Mouse (Mus musculus) right cerebral cortex, postnatal 14 days (tissue): ENCODE measurements around the gene Ccp110.

ENCODE experiments used
- DNase-seq: peaks from one replicate; pipeline ENCODE4 v3.0.0; 2022

Gene Ccp110

DNA sequence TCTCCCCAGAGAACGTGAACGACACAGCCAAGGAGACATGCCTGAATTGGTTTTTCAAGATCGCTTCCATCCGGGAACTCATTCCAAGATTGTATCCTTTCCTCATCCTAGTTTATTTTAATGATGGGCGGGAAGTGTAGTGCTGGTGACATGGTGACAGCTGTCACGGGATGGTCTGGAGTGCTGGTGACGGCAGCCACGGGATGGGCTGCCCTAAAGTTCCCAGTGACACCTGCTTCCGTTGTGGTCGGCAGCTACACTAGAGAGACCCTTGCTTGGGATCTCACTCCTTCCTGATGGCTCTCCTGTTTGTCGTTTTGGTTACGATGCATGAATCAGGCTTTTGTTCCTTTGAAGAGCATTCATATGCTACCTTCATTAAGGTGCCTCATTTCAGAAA lies 60.7 kb downstream of the Ccp110 start:
- no peak for DNase-seq

- no peak for DNase-seq
Measured at GRCm38 (mm10) chr7:118775991-118776390, 63.6 kb downstream of the Ccp110 start.

GRCm38 (mm10) chr7:118776491-118776890 lies 64.1 kb downstream of the Ccp110 start:
- no peak for DNase-seq

- DNase-seq = peak; percentile 46
Measured at GRCm38 (mm10) chr7:118777598-118778394, 65.4 kb downstream of the Ccp110 start.

- DNase-seq = no peak
Measured at GRCm38 (mm10) chr7:118778561-118778960, 66.2 kb downstream of the Ccp110 start.

DNA sequence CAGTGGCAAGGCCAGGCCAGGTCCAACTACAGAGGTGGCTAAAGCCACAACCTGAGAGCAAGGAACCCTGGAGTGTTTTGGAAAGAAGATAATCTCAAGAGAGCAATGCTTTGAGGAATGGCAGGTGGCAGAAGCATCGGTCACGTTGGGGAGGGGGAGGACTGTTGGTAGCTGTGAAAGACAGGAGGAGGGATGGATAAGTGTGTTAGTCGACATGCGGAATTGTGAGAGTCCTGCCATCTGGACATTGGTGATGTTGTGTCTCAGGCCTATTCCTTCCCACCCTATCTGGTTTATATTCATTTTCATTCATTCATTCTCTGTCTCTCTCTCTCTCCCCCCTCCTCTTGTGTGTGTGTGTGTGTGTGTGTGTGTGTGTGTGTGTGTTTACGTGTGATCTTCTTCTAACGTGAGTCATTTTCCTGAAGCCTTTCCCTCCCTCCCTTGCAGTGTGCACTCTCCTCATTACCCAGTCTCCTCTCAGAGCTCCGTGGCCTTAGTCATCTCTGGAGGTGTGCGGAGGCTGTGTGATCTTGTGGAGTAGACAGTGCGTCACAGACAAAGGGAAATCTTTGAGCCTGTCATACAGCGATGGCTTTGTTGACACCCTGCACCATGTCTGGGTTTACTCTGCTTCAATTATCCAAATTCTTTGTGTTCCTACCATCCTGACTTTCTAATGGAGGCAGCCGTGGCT lies 71.1 kb downstream of the Ccp110 start:
- no peak for DNase-seq

GRCm38 (mm10) chr7:118786091-118786490 lies 73.7 kb downstream of the Ccp110 start:
- DNase-seq = no peak
